Mouse (Mus musculus) liver, embryonic 14.5 days (tissue): Measurements from ENCODE around the gene Eif3k. TPM values are rescaled to one million over a fixed set of nuclear protein-coding genes. Genes with fewer than 3 reads are reported as not detected.

Source experiments
- ATAC-seq: fragments of 200-750 bp; cut with Nextera tagmentation; 2 replicates; pipeline ENCODE4 v1.8.0; 2017; ENCODE audit warnings: moderate number of reproducible peaks, mild to moderate bottlenecking, moderate library complexity; ENCODE audit not compliant: insufficient read depth
- DNase-seq, 3 experiments: peaks; one replicate each; pipeline ENCODE4 v3.0.0-alpha.2; 2012 to 2013; ENCODE audit warnings: low read depth in 3 of 3, low spot score in 3 of 3
- H3K27ac ChIP-seq: fragments of 300-500 bp; sonication (generic); 2 replicates; pipeline ENCODE4 v1.5.1; 2014; ENCODE audit warnings: moderate library complexity, mild to moderate bottlenecking, control low read depth, inconsistent platforms
- H3K27me3 ChIP-seq: fragments of 300-500 bp; sonication (generic); 2 replicates; pipeline ENCODE4 v1.6.1; 2014; ENCODE audit warnings: mild to moderate bottlenecking, low read length, moderate library complexity; ENCODE audit not compliant: control insufficient read depth, insufficient read depth
- H3K36me3 ChIP-seq: fragments of 300-500 bp; sonication (generic); replicated peaks from 2 replicates; pipeline ENCODE4 v1.6.1; 2014; ENCODE audit warnings: low read depth; ENCODE audit not compliant: control insufficient read depth, insufficient read depth
- H3K4me1 ChIP-seq, 2 experiments: fragments of 200-500 bp in 1 of 2; fragments of 300-500 bp in 1 of 2; sonication (generic) in 1 of 2; replicated peaks; 2 replicates each; pipeline ENCODE4 v1.6.1; 2012 to 2014; ENCODE audit warnings: antibody characterized with exemption in 1 of 2, inconsistent platforms in 1 of 2, low read length in 1 of 2; ENCODE audit not compliant: control insufficient read depth in 2 of 2, insufficient read depth in 2 of 2
- H3K4me2 ChIP-seq: fragments of 300-500 bp; sonication (generic); 2 replicates; pipeline ENCODE4 v1.6.1; 2014; ENCODE audit warnings: low read depth, mild to moderate bottlenecking, control low read depth, moderate library complexity
- H3K4me3 ChIP-seq, 2 experiments: fragments of 200-500 bp in 1 of 2; fragments of 300-500 bp in 1 of 2; sonication (generic) in 1 of 2; 2 replicates each; pipeline ENCODE4 v1.5.1; 2012 to 2014; ENCODE audit warnings: low read depth in 2 of 2, low read length in 2 of 2, mild to moderate bottlenecking in 2 of 2, control low read depth in 1 of 2, inconsistent platforms in 1 of 2, moderate library complexity in 1 of 2; ENCODE audit not compliant: insufficient read depth in 1 of 2
- H3K9ac ChIP-seq: fragments of 300-500 bp; sonication (generic); replicated peaks from 2 replicates; pipeline ENCODE4 v1.6.1; 2014; ENCODE audit warnings: mild to moderate bottlenecking, control low read depth, moderate library complexity
- H3K9me3 ChIP-seq: fragments of 300-500 bp; sonication (generic); 2 replicates; pipeline ENCODE4 v1.6.1; 2016; ENCODE audit warnings: low read length, mixed read lengths; ENCODE audit not compliant: control insufficient read depth
- CTCF ChIP-seq: IDR thresholded peaks from 2 replicates; pipeline ENCODE4 v1.5.1; 2016; ENCODE audit warnings: antibody characterized with exemption, low read depth, control low read depth
- EP300 ChIP-seq: IDR thresholded peaks from 2 replicates; pipeline ENCODE4 v1.6.1; 2016; ENCODE audit warnings: antibody characterized with exemption, low read depth
- WGBS: fragments of 180-500 bp; shearing (Covaris S2); extraction: QIAGEN DNeasy Blood & Tissue Kit; methylation state at CpG from one replicate; pipeline ENCODE4 v1.1.7; 2014; ENCODE audit not compliant: insufficient replicate concordance; 5-methylcytosine and 5-hydroxymethylcytosine counted together
- polyA plus RNA-seq, 2 experiments: library from polyadenylated mRNA; depleted of rRNA in 1 of 2; stranded (reverse) in 1 of 2; unstranded in 1 of 2; fragments of >200 nt; fragmentation: Nextera tagmentation in 1 of 2; extraction: Ambion mirVana in 1 of 2; gene quantifications; 2 replicates each; pipeline versions ENCODE4 v1.2.1 to v1.2.3; 2012 to 2014

Gene Eif3k
- polyA plus RNA-seq, 2 experiments: 281 to 283 TPM

DNA sequence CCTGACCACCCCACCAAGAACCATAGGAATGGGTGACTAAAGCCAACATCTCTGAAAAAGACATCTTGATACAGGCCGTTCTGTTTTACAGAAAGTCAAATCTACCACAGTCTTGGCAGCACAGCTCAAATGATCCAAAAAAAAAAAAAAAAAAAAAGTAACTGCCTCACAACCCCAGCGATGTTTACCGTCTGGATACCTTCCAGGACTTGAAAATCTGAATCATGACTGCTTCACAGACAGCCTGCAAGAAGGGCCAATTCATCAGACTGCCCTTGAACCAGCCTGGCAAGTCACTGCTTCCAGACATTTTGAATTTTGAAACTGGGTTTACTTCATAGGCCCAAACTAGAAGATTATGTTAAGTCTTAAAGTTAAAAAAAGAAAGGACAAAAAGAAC is 28.9 kb downstream of the Eif3k start:
- H3K27ac ChIP-seq: peak overlapping the region; percentile 11
- H3K4me2 ChIP-seq: peak overlapping the region; percentile 63; the same call in 1 of the 2 replicates
- ATAC-seq: no peak

DNA sequence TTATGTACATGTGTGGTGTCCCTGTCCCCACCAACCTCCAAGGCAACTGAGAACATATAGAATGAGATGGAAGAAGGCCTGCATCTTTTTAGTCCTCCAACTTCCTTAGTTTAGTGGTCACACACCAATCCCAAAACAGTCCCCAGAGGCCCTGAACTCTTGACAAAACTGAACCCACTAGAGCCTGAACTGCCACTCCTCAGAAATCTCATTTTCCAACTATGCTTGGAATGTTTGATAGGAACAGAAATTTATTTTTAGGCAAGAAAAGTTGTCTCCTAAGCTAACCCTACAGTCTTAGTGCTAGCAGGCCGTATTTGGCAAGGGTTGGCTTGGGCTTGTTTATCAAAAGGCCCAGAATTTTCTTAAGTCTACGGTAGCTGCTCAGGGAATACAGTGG is 29.9 kb downstream of the Eif3k start:
- 81% methylated on average over 2 of the region's 2 CpGs for WGBS
- H3K9ac ChIP-seq: no peak overlapping the region
- DNase-seq (no peak), ATAC-seq (no peak)
- H3K4me2 ChIP-seq: no peak overlapping the region
- H3K4me1 ChIP-seq: peaks cover 41 to 65% of the 10 kb centered on the region in 2 experiments
- peak overlapping the region; percentile 20; the same call in 1 of the 2 replicates for H3K27ac ChIP-seq
- peaks cover 16% of the 10 kb centered on the region for H3K36me3 ChIP-seq
- H3K27me3 ChIP-seq: no peaks in the 10 kb centered on the region
- no peak overlapping the region for H3K4me3 ChIP-seq
- H3K9me3 ChIP-seq: no peaks in the 10 kb centered on the region
- TF ChIP-seq EP300 (no peak), CTCF (no peak)

More for the DNA sequence above, 28.9 kb downstream of the Eif3k start:
- 59% methylated on average over 3 of the region's 3 CpGs for WGBS
- DNase-seq: no peak
- Histone ChIP-seq H3K4me1 (peaks cover 43 to 64% of the 10 kb centered on the region in 2 experiments), H3K36me3 (peaks cover 21% of the 10 kb centered on the region), H3K27me3 (no peaks in the 10 kb centered on the region), H3K9ac (no peak overlapping the region; the same call in 1 of the 2 replicates), H3K4me3 (no peak overlapping the region), H3K9me3 (no peaks in the 10 kb centered on the region)
- TF ChIP-seq EP300 (no peak), CTCF (no peak)

DNA sequence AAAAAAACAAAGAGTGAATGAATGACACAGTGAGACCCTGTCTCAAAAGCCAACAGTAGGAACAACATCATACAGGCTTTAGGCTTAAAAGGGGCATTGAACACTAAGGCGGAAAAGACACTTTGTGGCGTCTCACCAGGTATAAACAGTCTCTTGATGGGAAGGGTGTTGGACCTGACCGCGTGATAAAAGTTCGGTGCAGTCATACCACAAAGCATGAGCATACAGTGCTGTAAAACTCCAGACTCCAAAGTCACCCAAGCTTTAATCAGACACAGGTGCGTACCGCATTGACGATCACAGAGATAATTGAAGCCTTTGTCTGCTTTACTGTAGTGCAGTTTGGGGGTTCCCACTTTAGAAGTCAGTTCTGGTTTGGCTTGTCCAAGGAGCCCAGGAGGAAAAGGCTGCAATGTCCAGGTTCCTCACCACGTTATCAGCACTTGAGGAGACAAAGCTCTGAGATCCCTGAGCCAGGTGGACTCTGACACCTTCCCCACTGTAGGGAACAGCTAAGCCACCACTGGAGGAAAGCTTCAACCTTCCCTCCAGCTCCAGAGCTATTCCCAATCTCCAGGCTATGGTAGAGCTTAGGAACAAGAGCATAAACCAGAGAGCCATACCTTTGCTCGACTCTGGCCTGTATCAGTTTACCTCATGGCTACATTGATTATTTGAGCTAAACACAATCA is 31.2 kb downstream of the Eif3k start:
- H3K9me3 ChIP-seq: no peaks in the 10 kb centered on the region
- H3K4me1 ChIP-seq: peaks cover 53 to 68% of the 10 kb centered on the region in 2 experiments
- ATAC-seq (no peak), DNase-seq (no peak)
- H3K27ac ChIP-seq: no peak overlapping the region
- WGBS: 82% methylated on average over 10 of the region's 10 CpGs
- no peak for TF ChIP-seq CTCF
- no peak for TF ChIP-seq EP300
- H3K9ac ChIP-seq: no peak overlapping the region
- no peak overlapping the region for H3K4me3 ChIP-seq
- no peaks in the 10 kb centered on the region for H3K27me3 ChIP-seq
- no peak overlapping the region for H3K4me2 ChIP-seq
- H3K36me3 ChIP-seq: peaks cover 16% of the 10 kb centered on the region

DNA sequence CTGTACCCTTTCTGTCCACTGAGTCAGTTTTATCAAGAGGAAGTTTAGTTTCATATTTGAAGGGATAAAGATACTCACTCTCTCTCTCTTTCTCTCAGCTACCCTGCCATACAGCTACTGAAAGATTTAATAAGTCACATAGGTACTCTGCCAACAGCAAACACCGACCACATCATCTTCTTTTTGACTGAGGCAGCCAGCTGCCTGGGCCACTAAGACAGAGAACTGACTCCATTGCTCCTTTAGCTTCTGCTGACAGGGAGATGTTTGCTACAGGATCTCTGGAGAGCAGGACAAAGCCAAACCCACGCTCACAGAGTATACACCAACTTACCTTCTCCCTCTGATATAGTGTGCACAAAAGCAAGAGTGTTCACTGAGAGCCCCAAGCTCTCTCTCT is 32.4 kb downstream of the Eif3k start:
- TF ChIP-seq CTCF: no peak
- TF ChIP-seq EP300: no peak
- Histone ChIP-seq H3K4me3 (no peak overlapping the region), H3K36me3 (peaks cover 16% of the 10 kb centered on the region), H3K4me1 (peaks cover 46 to 63% of the 10 kb centered on the region in 2 experiments), H3K4me2 (no peak overlapping the region), H3K27me3 (no peaks in the 10 kb centered on the region), H3K9ac (no peak overlapping the region; the same call in 1 of the 2 replicates), H3K27ac (no peak overlapping the region), H3K9me3 (no peaks in the 10 kb centered on the region)
- no peak for ATAC-seq
- WGBS: 66% methylated on average over 2 of the region's 2 CpGs
- no peak for DNase-seq

DNA sequence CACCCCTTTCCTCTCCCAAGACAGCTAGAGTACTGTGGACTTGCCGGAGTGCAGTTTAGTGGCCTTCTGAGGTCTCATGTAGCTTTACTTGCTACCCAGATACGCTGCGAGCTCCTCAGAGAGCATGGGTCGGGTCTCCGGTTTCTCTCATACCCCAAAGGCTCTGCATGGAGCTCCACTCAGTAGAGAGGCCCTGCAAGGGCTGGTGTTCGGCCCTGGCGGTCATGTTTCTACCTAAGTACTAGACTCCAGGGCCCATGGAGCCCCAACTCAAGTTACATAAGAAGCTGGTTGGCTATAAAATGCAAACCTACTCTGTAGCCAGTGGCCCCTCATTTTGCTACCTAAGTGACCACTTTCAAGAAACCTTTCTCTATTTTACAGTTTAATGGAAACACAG is 32.9 kb downstream of the Eif3k start:
- H3K9me3 ChIP-seq: no peaks in the 10 kb centered on the region
- peaks cover 41 to 60% of the 10 kb centered on the region in 2 experiments for H3K4me1 ChIP-seq
- no peak overlapping the region for H3K9ac ChIP-seq
- no peaks in the 10 kb centered on the region for H3K27me3 ChIP-seq
- peaks cover 16% of the 10 kb centered on the region for H3K36me3 ChIP-seq
- H3K4me3 ChIP-seq: no peak overlapping the region
- 89% methylated on average over 7 of the region's 7 CpGs for WGBS
- H3K27ac ChIP-seq: no peak overlapping the region
- no peak for TF ChIP-seq EP300
- no peak for TF ChIP-seq CTCF
- no peak overlapping the region for H3K4me2 ChIP-seq
- no peak for ATAC-seq
- no peak for DNase-seq
